Mouse (Mus musculus) brain, embryonic 14.5 days (tissue): ENCODE measurements around the gene Tbl3. TPM values are rescaled to one million over a fixed set of nuclear protein-coding genes. Genes with fewer than 3 reads are reported as not detected.
"Not testable (repeated sequence)": the region's sequence is repeated elsewhere in the genome, so short reads cannot be mapped to it uniquely, and the experiment has no call there.

Source experiments
- DNase-seq: peaks from one replicate; pipeline ENCODE4 v3.0.0-alpha.2; 2011; ENCODE audit warnings: low read depth
- CTCF ChIP-seq: fragments of 200-500 bp; IDR thresholded peaks from 2 replicates; pipeline ENCODE4 v1.5.1; 2012; ENCODE audit warnings: inconsistent platforms, mild to moderate bottlenecking, moderate library complexity, borderline replicate concordance; ENCODE audit not compliant: insufficient read depth, insufficient read length; ENCODE audit errors: extremely low read depth
- POLR2A ChIP-seq: fragments of 200-500 bp; IDR thresholded peaks from 2 replicates; pipeline ENCODE4 v1.6.1; 2012; ENCODE audit warnings: mild to moderate bottlenecking, inconsistent platforms, borderline replicate concordance; ENCODE audit not compliant: poor library complexity, insufficient read depth, insufficient read length, severe bottlenecking; ENCODE audit errors: extremely low read depth
- polyA plus RNA-seq: library from polyadenylated mRNA; depleted of rRNA; stranded (reverse); fragments of >200 nt; gene quantifications from 2 replicates; pipeline ENCODE4 v1.2.3, GENCODE M21; 2012

The Tbl3 gene
- polyA plus RNA-seq, 1 experiment: 75.0 TPM

GRCm38 (mm10) chr17:24725637-24726390 is 18.4 kb upstream of the Tbl3 start:
- TF ChIP-seq CTCF: no peak
- no peak for TF ChIP-seq POLR2A
- DNase-seq: no peak

- TF ChIP-seq POLR2A (peak; percentile 57; the same call in 1 of the 2 replicates), CTCF (peak; percentile 98)
- peak; percentile 97 for DNase-seq
These were observed 16.7 kb upstream of the Tbl3 start, which contains the start of gene Ndufb10 for GRCm38 (mm10) chr17:24724184-24724583. Ndufb10 (minus strand) TSS chr17:24724478.

DNA sequence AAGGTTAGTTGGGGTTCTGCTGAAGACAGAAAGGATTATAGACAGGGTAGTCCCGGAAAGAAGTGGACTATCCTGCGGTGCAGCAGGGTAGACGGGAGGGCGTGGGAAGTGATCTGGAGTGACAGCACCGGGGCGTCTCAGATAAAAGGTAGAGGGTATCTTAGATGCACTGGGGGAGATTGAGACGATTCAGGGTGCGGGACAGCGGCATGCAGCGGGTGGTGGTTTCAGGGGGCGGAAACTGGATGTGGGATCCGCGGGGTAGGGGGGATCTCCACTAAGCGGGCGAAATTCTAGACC is 16.4 kb upstream of the Tbl3 start:
- DNase-seq: no peak
- no peak for TF ChIP-seq POLR2A
- no peak for TF ChIP-seq CTCF

DNA sequence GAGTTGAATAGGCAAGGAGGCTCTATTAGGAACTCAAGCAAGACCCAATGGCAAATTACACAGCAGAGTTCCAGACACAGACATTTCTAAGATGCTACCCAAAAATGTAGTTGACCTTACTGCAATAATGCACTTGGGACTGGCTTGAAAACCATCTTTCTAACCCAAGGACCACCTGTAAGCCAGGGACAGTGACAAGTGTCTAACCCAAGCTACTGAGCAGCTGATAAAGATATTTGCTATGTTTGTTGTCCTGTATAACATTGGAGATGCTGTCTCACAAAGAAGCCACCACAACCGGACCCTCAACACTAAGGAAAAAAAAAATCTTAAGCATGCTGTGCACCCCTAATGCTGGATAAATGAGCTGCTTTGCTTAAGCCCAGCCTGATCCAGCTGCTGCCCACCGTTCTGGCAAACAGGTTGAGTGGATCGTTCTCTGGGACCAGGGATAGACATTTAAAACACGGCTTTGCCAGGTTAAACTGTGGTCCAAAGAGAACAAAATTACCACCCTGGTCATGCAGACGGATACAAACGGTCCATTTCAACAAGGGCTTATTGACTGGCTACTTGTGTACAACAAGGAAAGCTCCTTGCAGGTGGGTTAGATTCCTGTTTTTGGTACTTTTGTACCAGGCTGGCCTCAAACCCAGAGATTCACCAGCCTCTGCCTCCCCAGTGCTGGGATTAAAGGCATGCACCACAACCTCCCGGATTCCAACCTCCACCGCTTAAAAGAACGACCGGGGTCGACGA is 15.8 kb upstream of the Tbl3 start:
- no peak for TF ChIP-seq POLR2A
- no peak for TF ChIP-seq CTCF
- DNase-seq: no peak

- DNase-seq: no peak
- TF ChIP-seq POLR2A: no peak
- TF ChIP-seq CTCF: no peak
These were observed 14.9 kb upstream of the Tbl3 start for GRCm38 (mm10) chr17:24722220-24722924.

DNA sequence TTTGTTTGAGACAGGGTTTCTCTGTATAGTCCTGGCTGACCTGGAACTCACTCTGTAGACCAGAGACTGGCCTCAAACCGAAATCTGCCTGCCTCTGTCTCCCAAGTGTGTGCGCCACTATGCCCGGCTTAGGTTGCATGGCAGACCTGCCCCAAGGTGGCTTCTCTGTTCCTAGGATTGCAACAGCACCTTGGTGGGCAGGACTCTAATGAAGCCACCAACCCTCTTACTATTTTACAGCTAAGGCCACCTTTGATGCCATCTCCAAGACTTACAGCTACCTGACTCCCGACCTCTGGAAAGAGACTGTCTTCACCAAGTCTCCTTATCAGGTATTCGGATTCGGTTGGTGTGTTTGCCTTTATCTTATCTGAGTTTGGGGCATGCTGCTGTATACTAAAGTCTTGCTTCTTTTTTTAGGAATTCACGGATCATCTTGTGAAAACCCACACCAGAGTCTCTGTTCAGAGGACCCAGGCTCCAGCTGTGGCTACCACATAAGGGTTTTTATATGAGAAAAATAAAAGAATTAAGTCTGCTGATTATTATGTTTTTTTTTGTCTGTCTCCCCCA is 14.0 kb upstream of the Tbl3 start:
- DNase-seq: not testable (repeated sequence)

GRCm38 (mm10) chr17:24720616-24721015 is 13.2 kb upstream of the Tbl3 start:
- not testable (repeated sequence) for DNase-seq

DNA sequence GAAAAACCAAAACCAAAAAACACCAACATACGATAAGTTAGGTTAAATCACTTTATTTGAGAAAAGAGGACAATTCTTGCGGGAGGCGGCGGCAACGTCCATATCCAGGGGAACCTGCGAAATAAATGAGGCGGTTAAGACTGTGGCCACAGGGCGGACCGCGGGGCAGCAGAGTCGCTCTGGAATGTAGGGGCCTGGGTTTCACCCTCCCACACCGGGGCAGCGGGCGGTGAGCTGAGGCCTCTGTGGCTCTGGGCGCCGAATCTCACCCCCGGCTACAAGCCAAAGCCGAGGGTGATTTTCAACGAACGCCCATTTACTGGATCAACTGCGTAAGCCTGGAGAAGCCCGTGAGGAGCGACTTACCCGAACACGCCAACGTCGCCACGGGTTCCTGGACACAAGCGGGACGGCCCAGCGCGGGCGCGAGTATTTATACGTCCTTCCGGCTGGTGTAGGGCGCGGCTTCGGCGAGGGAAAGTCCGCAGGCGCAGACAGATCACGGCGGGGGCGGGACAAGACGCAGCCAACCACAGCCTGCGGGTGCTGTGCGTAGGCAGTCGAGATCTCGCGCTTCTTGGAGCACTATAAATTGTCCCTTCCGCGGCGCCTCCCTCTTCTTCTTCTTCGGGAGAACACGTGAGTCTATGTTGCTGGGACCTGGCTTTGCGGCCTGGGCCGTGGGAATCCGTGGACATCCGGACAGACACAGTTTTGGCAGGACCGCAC is 12.2 kb upstream of the Tbl3 start:
- peak; percentile 100 for DNase-seq
- TF ChIP-seq CTCF (no peak), POLR2A (peak; percentile 85; the same call in 1 of the 2 replicates)

DNA sequence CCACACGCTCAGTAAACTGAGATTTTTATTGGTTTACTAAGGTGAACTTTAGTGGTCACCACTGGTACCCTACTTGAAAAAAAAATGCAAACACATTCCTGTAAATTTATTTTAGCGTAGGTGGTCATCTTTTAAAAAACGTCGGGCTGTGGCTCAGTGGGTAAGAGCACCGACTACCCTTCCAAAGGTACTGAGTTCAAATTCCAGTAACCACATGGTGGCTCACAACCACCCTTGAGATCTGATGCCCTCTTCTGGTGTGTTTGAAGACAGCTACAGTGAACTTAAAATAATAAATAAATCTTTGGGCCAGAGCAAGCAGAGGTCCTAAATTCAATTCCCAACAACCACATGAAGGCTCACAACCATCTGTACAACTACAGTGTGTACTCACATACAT is 11.5 kb upstream of the Tbl3 start:
- TF ChIP-seq CTCF: 0 out of 2 replicates have a peak, but pooled peaks have one; percentile 1
- DNase-seq: not testable (repeated sequence)

GRCm38 (mm10) chr17:24717943-24718342 is 10.5 kb upstream of the Tbl3 start, which contains the start of the genes Rnf151 and Rps2:
Rnf151 (minus strand) TSS chr17:24718063.
Rps2 (plus strand) TSS chr17:24718116.
- TF ChIP-seq CTCF: no peak
- no peak for TF ChIP-seq POLR2A
- DNase-seq: no peak

DNA sequence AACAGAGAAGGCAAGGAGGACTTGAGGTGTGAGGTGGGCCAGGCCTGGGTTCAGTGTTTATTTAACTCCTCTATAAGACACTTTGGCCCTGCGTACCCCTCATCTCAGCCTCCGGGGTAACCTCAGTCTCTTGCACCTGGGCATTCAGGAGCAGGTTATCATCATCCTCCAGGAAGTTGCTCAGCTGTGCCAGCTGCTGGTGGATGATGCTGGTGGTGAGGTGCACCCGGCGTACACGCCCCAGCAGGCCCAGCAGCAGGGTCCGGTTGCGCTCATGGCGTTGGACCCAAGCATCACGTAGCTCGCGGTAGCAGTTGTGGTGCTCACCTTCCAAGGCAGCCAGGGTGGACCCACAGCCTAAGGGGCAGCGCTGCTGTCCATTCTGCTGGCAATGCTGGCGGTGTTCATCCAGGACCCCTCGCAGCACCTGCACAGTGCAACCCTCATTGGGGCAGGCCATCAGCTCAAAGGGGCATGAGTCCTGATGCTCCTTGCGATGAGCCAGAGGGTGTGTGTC is 8.8 kb upstream of the Tbl3 start:
- TF ChIP-seq POLR2A (no peak), CTCF (no peak)
- no peak for DNase-seq

DNA sequence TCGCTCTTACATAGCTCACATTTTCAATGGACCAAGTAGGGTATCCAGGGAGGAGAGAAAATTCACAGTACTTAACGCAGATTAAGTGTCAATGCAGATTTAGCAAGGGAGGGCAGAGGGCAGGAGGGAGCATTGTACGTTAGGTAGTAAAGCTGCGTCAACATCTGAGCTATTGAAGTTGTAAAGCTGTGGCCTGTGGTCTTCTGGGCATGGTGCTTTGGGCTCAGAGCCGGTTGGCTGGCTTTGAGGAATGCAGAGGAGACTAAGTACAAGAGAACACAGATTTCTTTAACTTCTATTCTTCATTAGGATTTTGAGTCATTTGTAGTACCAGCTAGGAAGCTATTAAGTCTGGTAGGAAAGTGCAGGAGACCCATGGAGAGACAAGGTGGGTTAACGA is 8.1 kb upstream of the Tbl3 start:
- no peak for DNase-seq
- TF ChIP-seq CTCF: no peak
- no peak for TF ChIP-seq POLR2A
